Mouse (Mus musculus): ENCODE measurements around the gene Ptgdr2.

Gene Ptgdr2

DNA sequence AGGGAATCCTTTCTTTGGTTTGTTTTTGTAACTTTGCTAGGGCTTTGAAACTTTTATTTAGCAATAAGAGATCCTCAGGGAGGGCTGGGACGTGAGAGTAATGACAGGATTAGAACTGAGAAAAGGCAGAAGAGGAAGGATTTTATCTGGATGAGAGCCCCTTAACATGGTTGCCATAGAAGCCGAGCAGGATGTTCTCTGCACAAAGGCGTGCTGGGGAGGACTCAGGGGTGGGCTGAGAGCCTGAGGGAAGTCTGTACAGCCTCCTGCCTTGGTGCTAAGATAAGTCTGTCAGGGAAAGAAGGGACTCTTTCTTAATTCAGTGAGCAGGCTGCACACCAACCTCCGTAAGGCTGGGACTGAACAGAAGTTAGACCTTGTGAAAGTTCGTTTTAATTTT is 1.9 kb upstream of the Ptgdr2 start:
- no peak for DNase-seq (ENCODE audit: low spot score)

GRCm38 (mm10) chr19:10936077-10936476 is 883 bp upstream of the Ptgdr2 start:
- DNase-seq (ENCODE audit: low spot score) = no peak

DNA sequence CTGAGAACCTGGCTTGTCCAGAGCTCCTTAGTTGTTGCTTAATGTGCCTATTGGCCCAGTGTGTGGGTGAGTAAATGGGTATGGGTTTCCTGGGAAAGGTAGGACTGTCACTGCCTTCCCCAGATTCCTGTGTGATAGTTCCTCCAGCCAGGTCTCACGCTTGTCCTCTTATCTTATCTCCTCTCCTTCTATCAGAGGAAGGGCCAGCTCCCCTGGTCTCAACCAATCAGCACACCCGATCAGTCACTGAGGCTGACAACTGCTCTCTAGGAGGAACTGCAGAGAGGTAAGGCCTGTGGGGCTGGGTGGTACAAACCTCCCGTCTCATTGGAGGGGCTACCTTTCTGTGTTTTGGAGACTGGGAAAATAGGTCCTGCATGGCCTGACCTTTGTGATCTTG is 1.8 kb downstream of the Ptgdr2 start:
- no peak for DNase-seq (ENCODE audit: low spot score)

DNA sequence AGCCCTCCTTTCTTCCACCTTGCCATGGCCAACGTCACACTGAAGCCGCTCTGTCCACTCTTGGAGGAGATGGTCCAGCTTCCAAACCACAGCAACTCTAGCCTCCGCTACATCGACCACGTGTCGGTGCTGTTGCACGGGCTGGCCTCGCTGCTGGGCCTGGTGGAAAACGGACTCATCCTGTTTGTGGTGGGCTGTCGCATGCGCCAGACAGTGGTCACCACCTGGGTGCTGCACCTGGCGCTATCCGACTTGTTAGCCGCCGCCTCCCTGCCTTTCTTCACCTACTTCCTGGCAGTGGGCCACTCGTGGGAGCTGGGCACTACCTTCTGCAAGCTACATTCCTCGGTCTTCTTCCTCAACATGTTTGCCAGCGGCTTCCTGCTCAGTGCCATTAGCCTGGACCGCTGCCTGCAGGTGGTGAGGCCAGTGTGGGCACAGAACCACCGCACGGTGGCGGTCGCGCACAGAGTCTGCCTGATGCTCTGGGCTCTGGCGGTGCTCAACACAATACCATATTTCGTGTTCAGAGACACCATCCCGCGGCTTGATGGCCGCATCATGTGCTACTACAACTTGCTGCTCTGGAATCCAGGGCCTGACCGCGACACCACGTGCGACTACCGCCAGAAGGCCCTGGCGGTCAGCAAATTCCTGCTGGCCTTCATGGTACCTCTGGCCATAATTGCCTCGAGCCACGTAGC is 3.3 kb downstream of the Ptgdr2 start:
- peak; percentile 63 for DNase-seq (ENCODE audit: low spot score)

- DNase-seq (ENCODE audit: low spot score) = peak; percentile 50
Observed at GRCm38 (mm10) chr19:10940801-10941457, 4.0 kb downstream of the Ptgdr2 start.

DNA sequence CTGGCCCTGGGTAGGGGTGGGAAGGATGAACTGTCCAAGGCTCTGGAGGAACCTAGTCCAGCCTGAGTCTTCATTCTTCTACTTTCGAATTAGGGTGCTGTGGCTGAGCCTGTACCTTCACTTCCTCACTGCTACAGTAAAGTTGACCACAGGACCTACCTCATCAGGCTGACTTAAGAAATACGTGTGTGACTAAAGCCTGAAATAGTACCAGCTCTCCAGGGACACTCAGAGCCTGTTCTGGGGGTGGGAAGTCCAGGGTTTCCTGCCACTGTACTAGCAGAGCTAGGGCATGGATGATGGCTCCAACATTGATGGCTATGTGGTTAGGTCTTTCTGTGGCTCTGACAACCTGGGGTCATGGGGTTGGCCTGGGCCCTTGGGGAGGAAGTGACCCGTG is 7.0 kb downstream of the Ptgdr2 start:
- no peak for DNase-seq (ENCODE audit: low spot score)

- no peak for DNase-seq (ENCODE audit: low spot score)
Observed at GRCm38 (mm10) chr19:10946506-10946905, 9.5 kb downstream of the Ptgdr2 start.

DNA sequence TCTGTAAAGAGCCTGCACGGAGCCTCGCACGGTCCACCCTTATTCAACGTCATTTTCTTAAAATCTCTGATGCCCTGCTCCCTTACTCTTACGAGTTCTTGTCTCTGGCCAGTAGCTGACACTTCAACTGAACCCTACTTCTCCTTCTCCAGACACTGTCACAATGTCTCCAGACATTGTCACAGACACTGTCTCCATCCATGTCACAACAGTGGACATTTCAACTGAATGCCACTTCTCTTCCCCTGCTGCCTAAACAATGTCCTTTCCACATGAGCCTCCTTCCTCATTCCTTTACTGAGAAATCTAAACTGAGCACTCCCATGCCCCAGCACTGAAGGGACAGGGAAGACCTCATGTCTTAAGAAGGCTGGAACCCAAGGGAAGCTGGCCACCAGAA is 10.3 kb downstream of the Ptgdr2 start:
- DNase-seq (ENCODE audit: low spot score) = no peak

GRCm38 (mm10) chr19:10948416-10948815 is 11.5 kb downstream of the Ptgdr2 start:
- DNase-seq (ENCODE audit: low spot score) = no peak

GRCm38 (mm10) chr19:10949112-10949511 is 12.2 kb downstream of the Ptgdr2 start, which contains the start of gene Ccdc86:
Gene Ccdc86 (minus strand): TSS chr19:10949266.
- peak; percentile 95 for DNase-seq (ENCODE audit: low spot score)

DNA sequence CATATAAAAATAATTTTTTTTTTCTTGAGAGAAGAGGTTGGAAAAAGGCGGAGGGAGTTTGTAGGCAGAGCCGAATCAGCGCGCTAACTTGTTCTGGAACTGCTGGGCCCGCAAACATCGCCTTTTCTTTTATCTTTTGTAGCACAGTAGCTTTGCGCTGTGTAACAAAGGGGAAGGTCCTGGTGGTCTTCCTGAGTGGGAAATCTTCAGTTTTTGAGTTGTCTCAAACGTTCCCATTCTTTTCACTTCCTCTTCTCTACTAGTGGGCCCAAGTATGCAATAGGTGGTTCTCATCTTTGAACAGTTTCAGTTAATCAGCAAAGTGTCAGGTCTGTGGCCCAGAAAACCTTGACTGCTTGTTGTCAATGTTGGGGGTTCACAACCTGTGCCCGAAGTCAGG is 12.6 kb downstream of the Ptgdr2 start:
- no peak for DNase-seq (ENCODE audit: low spot score)

DNA sequence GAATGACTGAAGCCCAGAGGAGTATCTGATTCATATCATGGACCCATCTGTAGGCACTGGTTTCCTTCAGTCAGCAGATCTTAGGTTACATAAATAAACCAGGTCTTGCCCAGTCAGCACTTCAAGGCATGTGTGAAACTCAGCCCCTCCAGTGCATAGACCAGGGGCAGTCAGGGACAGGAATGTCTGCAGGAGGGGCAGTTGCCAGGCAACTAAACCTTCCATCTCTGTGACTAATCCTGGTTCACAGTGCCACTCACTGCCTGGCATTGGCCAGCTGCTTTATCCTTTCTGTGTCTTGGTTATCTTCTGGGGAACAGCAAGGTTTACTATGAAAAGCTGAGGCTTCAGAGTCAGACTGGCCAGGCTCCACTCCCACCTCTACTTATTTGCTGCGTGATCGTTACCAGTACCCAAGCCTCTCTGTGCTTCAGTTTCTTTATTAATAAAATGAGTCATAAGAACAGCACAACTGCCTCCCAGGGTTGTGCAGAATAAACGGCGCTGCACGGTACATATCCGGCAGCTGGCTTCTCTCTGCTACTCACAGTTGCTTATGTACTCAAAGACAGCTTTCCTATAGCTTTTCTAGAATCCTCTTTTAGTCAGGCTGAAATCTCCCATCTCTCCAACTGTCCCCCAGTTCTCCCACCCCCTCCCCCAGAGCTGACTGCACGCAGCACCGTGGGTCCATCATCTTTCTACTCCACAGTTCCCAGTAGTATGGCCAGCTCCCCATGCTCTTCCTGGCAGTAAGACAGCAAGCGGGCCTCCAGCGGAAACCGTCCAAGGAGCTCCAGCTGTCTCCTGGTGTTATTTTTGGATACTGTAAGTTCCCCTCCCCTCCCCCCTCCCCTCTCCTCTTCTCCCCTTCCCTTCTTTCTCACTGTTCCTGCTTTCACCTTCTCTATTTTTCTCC is 15.3 kb downstream of the Ptgdr2 start:
- DNase-seq (ENCODE audit: low spot score) = peak; percentile 77

DNA sequence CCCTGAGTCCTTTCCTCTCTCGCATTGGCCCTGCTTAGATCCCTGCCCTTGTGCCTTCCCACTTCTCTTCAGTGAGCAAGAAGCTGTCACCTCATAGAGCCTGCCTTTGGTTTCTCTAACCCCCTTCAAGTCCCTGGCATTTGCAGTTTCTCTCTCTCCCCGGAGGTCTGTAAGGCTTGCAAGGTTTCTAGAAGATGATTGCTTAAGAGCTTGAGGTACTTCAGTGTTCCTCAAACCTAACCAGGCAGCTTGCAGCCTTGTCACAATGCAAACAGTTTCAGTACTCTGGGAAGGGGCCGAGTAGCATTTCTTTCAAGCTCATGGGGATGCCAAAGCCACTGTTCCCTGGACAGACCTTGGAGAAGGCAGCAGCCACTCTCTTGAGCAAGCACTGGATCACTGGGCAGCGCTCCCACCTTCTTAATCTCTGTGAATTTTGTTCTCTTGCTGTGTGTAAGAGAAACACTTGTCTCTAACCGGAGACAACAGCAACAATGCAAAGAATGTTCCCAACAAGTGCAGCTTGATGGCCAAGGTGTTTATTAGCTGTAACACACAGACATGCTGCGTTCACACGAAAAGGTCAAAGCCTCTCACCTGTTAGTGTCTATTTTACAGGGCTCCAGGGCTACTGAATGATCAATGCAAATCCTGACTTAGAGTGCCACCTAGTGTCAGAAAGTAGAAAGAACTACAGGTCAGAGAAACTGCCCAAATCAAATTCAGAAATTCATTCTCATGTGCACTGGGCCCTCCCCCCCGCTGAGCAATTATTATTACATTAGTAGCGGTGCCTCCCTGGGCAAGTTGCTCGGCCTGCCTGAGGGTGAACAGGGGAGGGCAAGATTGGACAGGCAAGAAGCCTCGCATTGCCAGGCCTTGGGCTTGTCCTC is 22.4 kb downstream of the Ptgdr2 start:
- DNase-seq (ENCODE audit: low spot score) = peak; percentile 48

- DNase-seq (ENCODE audit: low spot score) = no peak
Observed at GRCm38 (mm10) chr19:10959978-10960346, 23.0 kb downstream of the Ptgdr2 start.

DNA sequence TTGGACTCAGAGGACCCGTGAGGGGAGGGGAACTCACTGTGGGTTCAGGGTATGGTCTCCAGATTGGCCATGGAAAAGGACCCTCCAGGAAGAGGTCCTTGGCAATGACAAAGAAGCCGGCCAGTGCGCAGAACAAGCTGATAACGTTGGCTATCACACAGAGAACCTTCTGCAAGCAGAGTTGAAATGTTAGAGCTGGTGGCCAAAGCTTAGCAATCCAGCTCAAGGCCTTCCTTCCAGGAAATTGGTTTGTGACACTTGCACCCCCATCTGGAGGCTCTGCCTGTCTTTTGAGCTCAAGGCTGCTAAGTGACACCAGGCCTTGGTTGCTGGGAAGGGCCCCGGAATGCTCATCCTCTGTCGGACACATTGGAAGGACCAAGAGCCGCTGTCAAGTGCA is 28.8 kb downstream of the Ptgdr2 start:
- no peak for DNase-seq (ENCODE audit: low spot score)

DNA sequence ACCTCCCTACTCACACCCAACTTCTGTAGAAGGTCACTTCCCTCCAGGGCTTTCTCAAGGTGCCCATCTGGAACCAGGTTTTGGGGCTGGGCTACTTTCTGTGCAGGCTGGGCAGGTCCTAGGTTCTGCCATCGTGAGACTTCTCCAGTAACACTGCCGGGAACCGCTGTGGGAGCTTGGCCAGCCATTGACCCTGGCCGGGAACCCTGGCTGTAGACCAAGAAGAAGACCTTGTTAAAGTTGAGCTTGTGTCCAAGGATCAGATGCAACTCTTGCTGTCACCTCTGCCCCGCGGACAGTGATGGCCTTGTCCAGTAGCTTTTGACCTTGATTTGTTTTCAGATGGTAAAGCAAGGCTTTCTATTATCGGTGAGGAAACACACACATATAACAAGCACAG is 31.6 kb downstream of the Ptgdr2 start:
- DNase-seq (ENCODE audit: low spot score) = no peak

GRCm38 (mm10) chr19:10970457-10970856 is 33.5 kb downstream of the Ptgdr2 start:
- DNase-seq (ENCODE audit: low spot score) = no peak

DNA sequence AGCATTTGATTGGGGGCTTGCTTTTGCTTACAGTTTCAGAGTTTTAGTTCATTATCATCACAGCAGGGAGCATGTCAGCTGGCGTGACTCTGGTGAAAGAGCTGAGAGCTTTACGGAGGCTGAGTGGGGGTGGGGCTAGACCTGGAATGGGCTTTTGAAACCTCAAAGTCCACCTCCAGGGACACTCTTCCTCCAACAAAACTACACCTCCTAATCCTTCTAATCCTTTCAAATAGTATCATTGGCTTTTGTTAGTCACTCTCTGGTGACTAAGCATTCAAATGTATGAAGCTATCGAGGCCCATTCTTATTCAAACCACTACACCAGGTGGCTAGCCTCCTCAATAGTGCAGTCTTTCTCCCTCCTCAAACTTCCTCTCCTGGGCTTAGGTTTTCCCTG is 35.7 kb downstream of the Ptgdr2 start:
- no peak for DNase-seq (ENCODE audit: low spot score)

GRCm38 (mm10) chr19:10973187-10973586 is 36.2 kb downstream of the Ptgdr2 start:
- DNase-seq (ENCODE audit: low spot score) = peak; percentile 38

- DNase-seq (ENCODE audit: low spot score) = peak; percentile 32
Observed at GRCm38 (mm10) chr19:10974238-10974865, 37.4 kb downstream of the Ptgdr2 start, which contains the start of gene Ms4a10. Gene Ms4a10 (minus strand): TSS chr19:10974670.

- no peak for DNase-seq (ENCODE audit: low spot score)
Observed at GRCm38 (mm10) chr19:10975187-10975586, 38.2 kb downstream of the Ptgdr2 start.

Measured in yolk sac, embryonic 10.5 days (tissue).